Mouse (Mus musculus): ENCODE measurements around the gene Gm28374. TPM values are rescaled to one million over a fixed set of nuclear protein-coding genes. Genes with fewer than 3 reads are reported as not detected.
"Not testable (repeated sequence)": the region's sequence is repeated elsewhere in the genome, so short reads cannot be mapped to it uniquely, and the experiment has no call there.

Gm28374 gene
- total RNA-seq, 2 experiments from 2014 or later, result not detected

DNA sequence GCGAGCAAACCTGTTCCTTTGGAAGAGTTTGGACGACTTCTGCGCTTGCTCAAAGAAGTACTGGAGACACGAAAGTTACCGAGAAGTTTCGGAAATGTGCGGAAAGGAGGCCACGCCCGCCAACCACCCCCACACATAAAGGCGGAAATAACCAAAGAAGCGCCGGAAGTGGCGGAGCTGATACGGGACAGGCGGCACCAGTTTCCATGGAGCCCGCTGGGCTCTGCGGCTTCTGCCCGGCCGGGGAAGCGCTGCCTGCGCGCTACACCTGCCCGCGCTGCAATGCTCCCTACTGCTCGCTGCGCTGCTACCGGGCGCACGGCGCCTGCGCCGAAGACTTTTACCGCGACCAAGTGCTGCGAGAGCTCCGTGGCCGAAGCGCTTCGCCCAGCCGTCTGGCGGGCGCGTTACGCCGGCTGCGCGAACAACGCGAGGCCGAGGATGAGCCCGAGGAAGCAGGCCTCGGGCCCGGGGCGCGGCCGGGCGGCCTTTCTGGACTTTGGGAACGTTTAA lies 21.0 kb downstream of the Gm28374 start, which contains the start of gene Znhit2:
Gene Znhit2 (plus strand): TSS at position 172 of the 513 bp plus-strand sequence.
- intact Hi-C loops (cut with DNase I; ENCODE audit: low total_unique reads), result no loop called here
- DNase-seq, result peak; percentile 92

DNA sequence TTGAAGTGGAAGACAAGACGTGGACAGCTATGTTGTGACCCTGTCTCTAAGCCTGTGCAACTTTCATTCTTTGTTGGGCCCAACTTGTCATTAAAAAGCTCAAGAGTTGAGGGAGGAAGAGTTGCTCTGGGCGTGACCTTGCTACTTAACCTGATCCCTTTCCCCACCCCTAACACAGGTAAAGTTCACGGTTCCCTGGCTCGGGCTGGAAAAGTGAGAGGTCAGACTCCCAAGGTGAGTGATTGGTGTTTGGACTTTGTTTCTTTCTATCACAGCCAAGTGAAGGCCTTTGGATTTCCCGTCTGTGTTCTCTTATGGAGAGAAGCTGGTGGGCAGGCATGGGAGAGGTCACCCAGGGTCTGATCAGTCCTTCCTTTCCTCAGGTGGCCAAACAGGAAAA lies 23.1 kb downstream of the Gm28374 start:
- intact Hi-C loops (cut with DNase I; ENCODE audit: low total_unique reads), result no loop called here
- no peak for DNase-seq

DNA sequence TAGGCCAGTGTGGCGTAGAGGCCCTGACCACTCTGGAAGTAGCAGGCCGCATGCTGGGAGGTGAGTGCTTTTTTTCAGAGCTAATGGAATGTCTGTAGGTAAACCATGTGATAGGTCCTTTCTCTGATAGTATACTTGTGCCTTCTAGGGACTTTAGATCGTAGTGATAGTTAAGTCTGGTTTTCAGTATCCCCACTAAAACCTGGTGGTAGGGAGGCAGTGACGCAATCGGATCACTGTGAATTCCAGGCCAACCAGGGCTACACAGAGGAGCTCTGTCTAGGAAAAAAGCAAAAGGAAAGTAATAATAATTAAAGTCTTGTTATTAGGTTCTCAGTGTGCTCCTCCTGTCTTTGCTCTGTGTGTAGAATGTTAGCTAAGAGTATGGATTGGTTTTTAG lies 23.5 kb downstream of the Gm28374 start:
- DNase-seq, result no peak
- intact Hi-C loops (cut with DNase I; ENCODE audit: low total_unique reads), result no loop called here

GRCm38 (mm10) chr19:6057313-6058096 lies 24.6 kb downstream of the Gm28374 start, which contains the start of the genes Mrpl49 and Fau:
Gene Mrpl49 (minus strand): TSS chr19:6057785.
Gene Fau (plus strand): TSS chr19:6057844.
- DNase-seq, result peak; percentile 99
- intact Hi-C loops (cut with DNase I; ENCODE audit: low total_unique reads), result no loop called here

DNA sequence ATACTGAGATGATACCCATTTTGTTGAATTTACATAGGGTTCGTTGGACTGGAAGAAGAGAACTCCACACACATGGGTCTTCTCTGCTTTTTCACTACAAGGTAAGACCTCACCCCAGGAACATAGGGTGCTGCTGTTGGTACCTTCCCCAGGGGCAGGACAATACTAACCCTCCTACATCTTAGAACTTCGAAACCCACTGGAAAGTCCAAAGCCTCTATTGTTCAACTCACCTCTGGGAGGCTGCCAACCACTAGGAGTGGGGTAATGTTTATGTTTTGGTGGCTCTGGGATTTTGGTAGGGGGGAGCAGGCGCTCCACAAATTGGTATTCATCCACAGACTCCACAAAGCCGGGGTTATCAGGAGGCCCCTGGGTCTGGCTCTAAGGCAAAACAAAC lies 25.4 kb downstream of the Gm28374 start:
- no peak for DNase-seq
- intact Hi-C loops (cut with DNase I; ENCODE audit: low total_unique reads), result no loop called here

GRCm38 (mm10) chr19:6054296-6054695 lies 27.8 kb downstream of the Gm28374 start:
- no peak for DNase-seq
- intact Hi-C loops (cut with DNase I; ENCODE audit: low total_unique reads), result no loop called here

DNA sequence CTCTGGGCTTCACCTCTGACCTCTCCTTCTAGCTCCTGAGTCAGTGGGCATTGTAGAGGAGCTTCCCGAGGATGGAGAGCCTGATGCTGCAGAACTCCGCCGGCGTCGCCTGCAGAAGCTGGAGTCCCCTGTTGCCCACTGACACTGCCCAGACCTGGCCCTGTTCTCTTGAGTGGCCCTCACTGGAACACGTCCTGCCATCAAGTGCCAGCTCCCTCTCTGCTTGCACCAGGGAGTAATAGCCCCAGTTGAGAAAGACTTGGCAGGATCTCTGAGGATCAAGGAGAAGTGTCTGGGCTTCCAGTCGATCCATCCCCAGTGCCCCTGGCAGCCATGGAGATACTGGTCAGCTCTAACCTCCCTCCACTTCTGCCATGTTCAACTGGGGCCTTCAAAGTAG lies 29.5 kb downstream of the Gm28374 start:
- intact Hi-C loops (cut with DNase I; ENCODE audit: low total_unique reads), result no loop called here
- no peak for DNase-seq

DNA sequence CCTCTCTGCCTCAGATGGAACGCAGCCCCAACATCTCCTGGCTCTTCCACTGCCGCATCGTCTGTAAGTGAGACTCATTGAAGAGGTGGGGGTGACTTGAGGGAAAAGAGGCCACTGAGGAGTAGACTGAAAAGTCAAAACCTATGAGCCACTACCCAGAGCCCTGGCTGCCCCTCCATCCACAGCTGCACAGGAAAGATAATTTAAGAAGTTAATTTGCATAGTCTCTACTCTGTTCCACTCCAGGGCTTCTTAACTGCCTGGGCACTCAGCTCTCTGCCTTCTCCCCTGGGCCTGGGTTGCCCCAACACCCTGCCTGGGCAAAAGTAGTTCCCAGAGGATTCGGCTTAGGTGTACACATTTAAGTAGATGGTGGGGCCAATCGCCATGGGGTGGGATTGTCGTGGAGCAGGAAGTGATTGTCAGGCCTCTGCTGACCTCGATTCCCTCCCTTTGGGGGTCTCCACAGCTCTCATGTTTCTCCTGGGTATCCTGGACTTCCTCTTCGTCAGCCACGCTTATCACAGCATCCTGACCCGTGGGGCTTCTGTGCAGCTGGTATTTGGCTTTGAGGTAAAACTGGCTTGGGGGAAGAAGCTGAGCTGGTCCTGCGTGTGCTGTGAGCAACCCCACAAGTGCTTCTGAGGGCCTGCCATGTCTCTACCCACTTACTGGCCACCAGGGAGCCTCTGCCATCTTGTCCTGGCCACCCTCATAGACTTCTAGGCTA lies 33.2 kb downstream of the Gm28374 start:
- DNase-seq, result no peak
- intact Hi-C loops (cut with DNase I; ENCODE audit: low total_unique reads), result no loop called here

- intact Hi-C loops (cut with DNase I; ENCODE audit: low total_unique reads), result no loop called here
- DNase-seq, result no peak
These were observed 34.2 kb downstream of the Gm28374 start for GRCm38 (mm10) chr19:6047899-6048166.

DNA sequence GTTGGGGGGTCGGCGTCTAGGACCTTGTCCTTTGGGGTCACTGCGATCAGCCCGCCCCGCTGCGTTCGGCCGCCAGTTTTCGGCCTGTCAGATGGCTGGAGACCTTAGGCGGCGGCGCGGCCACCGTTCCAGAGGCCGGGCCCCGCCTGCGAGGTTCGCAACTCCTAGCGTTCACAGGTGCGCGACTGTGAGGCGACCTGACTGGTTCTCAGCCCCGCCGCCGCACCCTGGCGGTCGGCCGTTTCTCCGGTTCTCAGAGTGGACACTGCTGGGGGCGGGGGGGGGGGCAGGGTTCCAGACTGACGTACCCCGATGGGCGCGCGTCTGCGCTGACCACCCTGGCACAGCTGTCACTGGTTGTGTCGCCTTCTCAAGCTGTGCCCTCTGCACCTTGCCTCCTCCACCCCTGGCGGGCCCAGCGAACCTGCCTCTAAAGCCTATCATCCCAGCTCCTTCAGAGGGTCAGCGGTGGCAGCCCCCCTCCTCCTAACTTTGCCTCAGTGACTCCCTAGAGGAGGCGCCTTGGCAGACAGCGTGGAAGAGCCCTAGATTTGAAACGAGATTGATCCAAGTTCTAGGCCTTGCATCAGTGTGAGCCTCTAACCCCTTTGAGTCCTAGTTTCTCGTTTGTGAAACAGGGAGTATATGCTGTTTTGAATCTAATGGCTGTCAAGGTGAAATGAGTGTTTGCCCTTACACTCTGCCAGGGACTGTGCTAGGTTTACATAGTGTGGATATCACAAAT lies 34.7 kb downstream of the Gm28374 start:
- intact Hi-C loops (cut with DNase I; ENCODE audit: low total_unique reads), result no loop called here
- no peak for DNase-seq

DNA sequence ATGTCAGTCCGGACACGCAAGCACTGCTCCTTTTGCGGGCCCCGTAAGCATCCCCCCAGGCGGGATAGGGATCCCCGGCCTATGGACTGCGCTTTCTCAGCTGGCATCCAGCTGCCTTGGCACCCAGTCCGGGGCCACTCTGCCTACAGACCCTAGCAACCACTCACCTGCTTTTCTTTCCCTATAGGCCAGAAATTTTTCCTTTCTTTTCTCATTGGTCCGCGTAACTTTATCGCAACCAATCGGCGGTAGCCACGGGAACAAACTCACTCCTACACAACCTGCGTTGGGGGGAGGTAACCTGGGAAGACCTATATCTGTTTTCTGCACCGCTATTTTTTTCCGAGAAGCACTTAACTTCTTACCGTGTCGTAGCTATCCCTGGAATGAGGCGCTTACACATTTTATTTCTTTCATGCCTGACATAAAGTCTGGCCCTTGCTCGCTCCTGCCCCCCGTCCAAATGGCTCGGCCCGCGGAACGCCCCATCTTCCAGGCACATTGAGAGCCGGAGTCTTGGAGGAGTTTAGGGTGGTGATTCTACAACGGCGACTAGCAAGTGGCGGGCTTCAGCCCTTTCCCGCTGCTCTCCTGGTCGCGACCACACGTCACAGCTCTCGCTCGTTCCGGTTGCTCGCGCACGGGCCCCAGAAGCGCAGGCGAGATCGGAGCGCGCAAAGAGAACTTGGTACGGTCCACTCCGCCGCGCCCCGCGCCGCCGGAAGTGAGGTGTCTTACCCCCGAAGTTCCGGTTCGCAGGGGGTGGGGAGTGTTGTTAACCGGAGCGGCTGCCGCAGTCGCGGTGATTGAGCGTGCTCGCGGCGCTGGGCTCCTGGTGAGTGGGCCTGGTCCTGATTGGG lies 35.5 kb downstream of the Gm28374 start, which contains the start of gene Syvn1:
Gene Syvn1 (plus strand): TSS at position 283 of the 860 bp plus-strand sequence.
- peak; percentile 88 for DNase-seq
- intact Hi-C loops (cut with DNase I; ENCODE audit: low total_unique reads), result no loop called here

GRCm38 (mm10) chr19:6045366-6046293 lies 36.4 kb downstream of the Gm28374 start:
- intact Hi-C loops (cut with DNase I; ENCODE audit: low total_unique reads), result no loop called here

DNA sequence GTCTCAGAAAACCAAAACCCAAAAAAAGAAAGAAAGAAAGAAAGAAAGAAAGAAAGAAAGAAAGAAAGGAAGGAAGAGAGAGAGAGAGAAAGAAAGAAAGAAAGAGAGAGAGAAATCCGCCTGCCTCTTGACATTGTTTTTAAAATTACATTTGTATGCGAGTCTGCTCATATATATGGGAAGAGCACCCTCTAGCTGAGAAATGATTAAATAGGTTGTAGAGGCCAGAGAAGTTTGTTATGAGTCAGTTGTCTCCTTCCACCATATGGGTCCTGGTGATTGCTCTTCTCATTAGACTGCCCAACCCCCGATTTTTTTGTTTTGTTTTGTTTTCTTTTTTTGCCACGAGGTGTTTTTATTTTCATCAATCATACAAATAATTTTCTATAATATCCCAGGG lies 38.0 kb downstream of the Gm28374 start:
- intact Hi-C loops (cut with DNase I; ENCODE audit: low total_unique reads); DNase-seq: not testable (repeated sequence)

More at GRCm38 (mm10) chr19:6045366-6046293, 36.4 kb downstream of the Gm28374 start:
- no peak for DNase-seq

DNA sequence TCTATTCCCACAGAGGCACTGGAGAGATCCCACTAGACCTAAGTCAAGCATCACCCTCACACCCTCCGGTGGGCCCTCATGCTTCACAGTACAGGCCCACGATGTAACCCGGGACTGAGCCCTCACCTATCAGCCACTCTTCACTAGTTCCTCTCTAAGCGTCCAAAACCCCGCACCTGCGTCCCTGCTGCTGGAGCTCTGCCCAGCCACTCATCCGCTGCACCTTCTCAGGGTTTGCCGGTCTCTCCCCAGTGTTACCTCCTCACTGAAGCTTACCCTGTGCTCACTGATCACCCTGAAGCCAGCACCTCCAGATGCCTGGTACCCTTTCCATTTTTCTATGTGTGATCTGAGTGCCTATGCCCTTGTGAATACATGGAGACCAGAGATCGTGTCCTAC lies 39.8 kb downstream of the Gm28374 start:
- intact Hi-C loops (cut with DNase I; ENCODE audit: low total_unique reads), result no loop called here

GRCm38 (mm10) chr19:6040002-6040401 lies 42.1 kb downstream of the Gm28374 start:
- DNase-seq, result no peak
- intact Hi-C loops (cut with DNase I; ENCODE audit: low total_unique reads), result no loop called here

More for the DNA sequence above, 39.8 kb downstream of the Gm28374 start:
- DNase-seq, result no peak

DNA sequence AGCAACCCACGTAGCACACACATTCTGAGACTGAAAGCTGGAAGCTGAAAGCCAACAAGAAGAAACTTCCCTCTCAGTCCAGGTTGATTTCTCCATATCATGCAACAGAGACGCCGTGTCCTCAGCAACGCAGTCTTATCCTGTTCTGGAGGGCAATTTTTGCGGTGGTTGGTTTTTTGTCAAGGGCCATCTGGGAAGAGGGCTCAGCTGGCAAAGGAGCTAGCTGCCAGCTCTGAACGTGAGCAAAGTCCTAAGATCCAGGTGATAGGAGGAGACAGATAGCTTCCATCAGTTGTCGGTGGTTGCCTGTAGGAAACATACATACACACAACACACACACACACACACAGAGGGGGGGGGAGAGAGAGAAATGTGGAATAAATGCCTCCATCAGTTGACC lies 43.7 kb downstream of the Gm28374 start:
- DNase-seq, result no peak
- intact Hi-C loops (cut with DNase I; ENCODE audit: low total_unique reads), result no loop called here

DNA sequence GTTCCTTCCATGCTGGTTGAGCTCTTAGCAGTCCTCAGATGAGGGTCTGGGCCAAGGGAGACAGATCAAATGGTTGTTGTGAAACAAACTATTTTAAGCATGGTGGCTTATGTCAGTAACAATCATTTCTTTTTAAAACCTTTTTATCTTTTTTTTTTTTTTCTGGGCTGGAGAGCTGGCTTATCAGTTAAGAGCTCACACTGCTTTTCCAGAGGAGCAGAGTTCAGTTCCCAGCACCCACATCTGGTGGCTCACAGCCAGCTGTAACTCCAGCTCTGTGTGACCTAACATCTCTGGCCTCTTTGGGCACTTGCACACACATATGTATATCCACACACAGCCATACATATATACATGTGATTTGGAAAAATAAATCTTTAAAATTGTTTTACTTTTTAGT lies 44.4 kb downstream of the Gm28374 start:
- DNase-seq, result no peak

GRCm38 (mm10) chr19:6035966-6036585 lies 46.0 kb downstream of the Gm28374 start:
- intact Hi-C loops (cut with DNase I; ENCODE audit: low total_unique reads), result no loop called here
- DNase-seq, result no peak

More for the DNA sequence above, 44.4 kb downstream of the Gm28374 start:
- intact Hi-C loops (cut with DNase I; ENCODE audit: low total_unique reads), result no loop called here

Measured in gastrocnemius, postnatal 14 days (tissue).